Mouse (Mus musculus) thymus, adult 2 months (tissue): ENCODE results near the gene Hpcal1. TPM values are rescaled to one million over a fixed set of nuclear protein-coding genes. Genes with fewer than 3 reads are reported as not detected.

Experiments used
- DNase-seq: peaks from one replicate; pipeline ENCODE4 v3.0.0; 2021
- H3K27ac ChIP-seq: fragments of 200-500 bp; 2 replicates; pipeline ENCODE4 v1.5.1; 2012; ENCODE audit warnings: low read length, control low read depth; ENCODE audit not compliant: control insufficient read depth, insufficient read depth
- H3K27me3 ChIP-seq: fragments of 200-500 bp; 2 replicates; pipeline ENCODE4 v1.6.1; 2012; ENCODE audit warnings: mild to moderate bottlenecking, low read length, moderate library complexity, mixed read lengths; ENCODE audit not compliant: control insufficient read depth, insufficient read depth
- H3K36me3 ChIP-seq: fragments of 200-500 bp; 2 replicates; pipeline ENCODE4 v1.6.1; 2012; ENCODE audit warnings: mild to moderate bottlenecking, low read length, moderate library complexity; ENCODE audit not compliant: control insufficient read depth, insufficient read depth
- H3K4me1 ChIP-seq: fragments of 200-500 bp; replicated peaks from 2 replicates; pipeline ENCODE4 v1.6.1; 2012; ENCODE audit warnings: low read length; ENCODE audit not compliant: control insufficient read depth, insufficient read depth
- H3K4me3 ChIP-seq: fragments of 200-500 bp; 2 replicates; pipeline ENCODE4 v1.5.1; 2012; ENCODE audit warnings: mild to moderate bottlenecking, low read length, control low read depth, moderate library complexity; ENCODE audit not compliant: control insufficient read depth, insufficient read depth
- CTCF ChIP-seq: fragments of 200-500 bp; IDR thresholded peaks from 2 replicates; pipeline ENCODE4 v1.5.1; 2012; ENCODE audit warnings: mild to moderate bottlenecking, control low read depth, low read length, moderate library complexity, borderline replicate concordance; ENCODE audit not compliant: control insufficient read depth, poor library complexity, insufficient read depth; ENCODE audit errors: extremely low read depth
- POLR2A ChIP-seq: fragments of 200-500 bp; IDR thresholded peaks from 2 replicates; pipeline ENCODE4 v1.6.1; 2012; ENCODE audit warnings: mild to moderate bottlenecking, low read length, control low read depth, moderate library complexity; ENCODE audit not compliant: control insufficient read depth, poor library complexity, insufficient read depth; ENCODE audit errors: extremely low read depth
- WGBS: fragments of 180-500 bp; shearing (Covaris S2); methylation state at CpG from one replicate; pipeline ENCODE4 v1.1.7; 2018; 5-methylcytosine and 5-hydroxymethylcytosine counted together
- polyA plus RNA-seq: library from polyadenylated mRNA; depleted of rRNA; stranded (reverse); fragments of >200 nt; gene quantifications from 2 replicates; pipeline ENCODE4 v1.2.3, GENCODE M21; 2012

The Hpcal1 gene
- polyA plus RNA-seq, 1 experiment: 322 TPM

DNA sequence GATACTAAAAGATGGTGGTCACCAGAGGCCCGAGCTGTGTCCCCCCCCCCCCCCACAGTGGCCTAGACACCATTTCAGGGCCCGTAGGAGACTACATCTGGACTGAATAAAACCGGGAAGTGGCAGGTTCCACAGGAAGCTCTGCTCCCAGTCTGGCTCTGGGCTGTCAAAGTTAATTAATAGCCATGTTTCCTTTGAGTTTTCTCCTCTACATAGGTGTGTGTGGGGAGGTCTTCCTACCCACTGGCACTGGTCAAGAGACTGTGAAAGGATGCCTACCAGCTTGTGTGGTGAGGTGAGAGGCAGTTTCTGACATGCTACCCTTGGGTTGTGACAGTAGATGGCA lies 20.1 kb downstream of the Hpcal1 start:
- Histone ChIP-seq H3K4me1 (peaks cover 42% of the 10 kb centered on the region), H3K27ac (no peak overlapping the region; the same call in 1 of the 2 replicates), H3K27me3 (no peaks in the 10 kb centered on the region), H3K36me3 (no peaks in the 10 kb centered on the region), H3K4me3 (no peak overlapping the region)
- WGBS: 26% methylated on average over 3 of the region's 3 CpGs
- TF ChIP-seq CTCF (no peak), POLR2A (no peak)
- no peak for DNase-seq

- no peaks in the 10 kb centered on the region for H3K36me3 ChIP-seq
- no peak overlapping the region for H3K4me3 ChIP-seq
- peaks cover 47% of the 10 kb centered on the region for H3K4me1 ChIP-seq
- TF ChIP-seq POLR2A (no peak), CTCF (no peak)
- DNase-seq: no peak
- no peak overlapping the region for H3K27ac ChIP-seq
- H3K27me3 ChIP-seq: no peaks in the 10 kb centered on the region
- 78% methylated on average over 6 of the region's 6 CpGs for WGBS
Observed at GRCm38 (mm10) chr12:17711731-17712388, 21.2 kb downstream of the Hpcal1 start.

- Histone ChIP-seq H3K4me1 (peaks cover 53% of the 10 kb centered on the region), H3K4me3 (no peak overlapping the region), H3K27ac (no peak overlapping the region), H3K27me3 (no peaks in the 10 kb centered on the region), H3K36me3 (no peaks in the 10 kb centered on the region)
- 89% methylated on average over 1 of the region's 1 CpGs for WGBS
- no peak for TF ChIP-seq CTCF
- TF ChIP-seq POLR2A: no peak
- DNase-seq: no peak
Observed at GRCm38 (mm10) chr12:17712571-17712970, 21.9 kb downstream of the Hpcal1 start.

GRCm38 (mm10) chr12:17715720-17716478 lies 25.2 kb downstream of the Hpcal1 start:
- Histone ChIP-seq H3K36me3 (no peaks in the 10 kb centered on the region), H3K27ac (peak overlapping the region; percentile 47; the same call in 1 of the 2 replicates), H3K4me1 (peaks cover 40% of the 10 kb centered on the region), H3K4me3 (no peak overlapping the region), H3K27me3 (no peaks in the 10 kb centered on the region)
- TF ChIP-seq CTCF: no peak
- no peak for TF ChIP-seq POLR2A
- WGBS: 44% methylated on average over 4 of the region's 4 CpGs
- no peak for DNase-seq

GRCm38 (mm10) chr12:17717257-17717656 lies 26.6 kb downstream of the Hpcal1 start:
- Histone ChIP-seq H3K36me3 (no peaks in the 10 kb centered on the region), H3K4me3 (no peak overlapping the region), H3K4me1 (peaks cover 30% of the 10 kb centered on the region), H3K27me3 (no peaks in the 10 kb centered on the region), H3K27ac (peak overlapping the region; percentile 13)
- 92% methylated on average over 1 of the region's 1 CpGs for WGBS
- no peak for DNase-seq
- no peak for TF ChIP-seq POLR2A
- TF ChIP-seq CTCF: no peak

DNA sequence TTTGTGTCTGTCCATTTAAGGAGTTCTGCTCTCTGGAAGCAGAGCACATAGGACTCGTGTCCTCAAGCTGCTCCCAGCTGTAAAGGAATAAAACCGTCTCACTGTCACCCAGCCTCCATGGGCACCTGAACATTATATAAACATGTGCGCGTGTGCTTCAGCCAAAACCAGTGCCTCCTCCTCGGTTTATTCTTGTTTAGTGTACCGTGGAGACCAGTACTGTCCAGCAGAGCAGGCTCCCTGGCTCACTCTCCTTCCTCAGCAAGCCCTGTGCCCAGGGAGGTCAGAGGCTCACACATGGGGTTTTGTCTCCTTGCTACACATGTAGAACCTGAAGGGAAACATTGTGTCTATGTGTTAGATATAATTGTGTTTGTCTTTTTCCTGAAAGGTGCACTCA lies 27.5 kb downstream of the Hpcal1 start:
- 92% methylated on average over 6 of the region's 6 CpGs for WGBS
- Histone ChIP-seq H3K36me3 (no peaks in the 10 kb centered on the region), H3K27ac (no peak overlapping the region), H3K27me3 (no peaks in the 10 kb centered on the region), H3K4me3 (no peak overlapping the region), H3K4me1 (peaks cover 39% of the 10 kb centered on the region)
- DNase-seq: no peak
- no peak for TF ChIP-seq POLR2A
- TF ChIP-seq CTCF: no peak

- no peak for DNase-seq
- Histone ChIP-seq H3K36me3 (no peaks in the 10 kb centered on the region), H3K4me3 (no peak overlapping the region), H3K27me3 (no peaks in the 10 kb centered on the region), H3K27ac (no peak overlapping the region), H3K4me1 (peaks cover 57% of the 10 kb centered on the region)
- TF ChIP-seq POLR2A: no peak
- no peak for TF ChIP-seq CTCF
Observed at GRCm38 (mm10) chr12:17721058-17721457, 30.4 kb downstream of the Hpcal1 start.
